Mouse (Mus musculus) liver, embryonic 15.5 days (tissue): ENCODE results near the gene Mesp1. TPM values are rescaled to one million over a fixed set of nuclear protein-coding genes. Genes with fewer than 3 reads are reported as not detected.

ENCODE experiments used
- polyA plus RNA-seq: library from polyadenylated mRNA; unstranded; fragments of >200 nt; fragmentation: Nextera tagmentation; extraction: Ambion mirVana; gene quantifications from 2 replicates; pipeline ENCODE4 v1.2.1, GENCODE M21; 2015

Gene Mesp1
- polyA plus RNA-seq, 1 experiment from 2014 or later, result not detected

Other genes starting within 250 kb of the Mesp1 start
- 0.24 TPM in 1 of 2 replicates, not detected in the other for gene Rhcg, start 176.1 kb downstream of the Mesp1 start, polyA plus RNA-seq
- gene Ticrr, start 133.6 kb downstream of the Mesp1 start, polyA plus RNA-seq, result 6.3 and 7.5 TPM in 2 replicates
- gene Kif7, start 78.1 kb downstream of the Mesp1 start, polyA plus RNA-seq, result 0.32 and 0.35 TPM in 2 replicates
- gene Plin1, start 60.9 kb downstream of the Mesp1 start, polyA plus RNA-seq, result not detected in 2 replicates
- 3.4 and 3.8 TPM in 2 replicates for gene Pex11a, start 50.7 kb downstream of the Mesp1 start, polyA plus RNA-seq
- 0.05 and 0.08 TPM in 2 replicates for gene Wdr93, start 50.6 kb downstream of the Mesp1 start, polyA plus RNA-seq
- not detected in 2 replicates for gene Mesp2, start 16.9 kb upstream of the Mesp1 start, polyA plus RNA-seq
- gene Anpep, start 67.3 kb upstream of the Mesp1 start, polyA plus RNA-seq, result 14.9 and 21.0 TPM in 2 replicates
- gene Ap3s2, start 126.9 kb upstream of the Mesp1 start, polyA plus RNA-seq, result 8.1 and 9.5 TPM in 2 replicates
- gene Arpin, start 141.6 kb upstream of the Mesp1 start, polyA plus RNA-seq, result 3.5 and 3.6 TPM in 2 replicates
- 5.6 and 7.4 TPM in 2 replicates for gene Zfp710, start 231.0 kb upstream of the Mesp1 start, polyA plus RNA-seq